Mouse (Mus musculus): ENCODE data around the gene Ppp2r5c. TPM values are rescaled to one million over a fixed set of nuclear protein-coding genes. Genes with fewer than 3 reads are reported as not detected.
A peak's percentile ranks its signal among the peaks of the same experiment; 100 is the strongest.

The Ppp2r5c gene
- polyA plus RNA-seq, 1 experiment from 2014 or later = 139 TPM

- 70% methylated on average over 12 of the region's 12 CpGs for WGBS (ENCODE audit: missing documents)
Observed at GRCm38 (mm10) chr12:110429340-110429973, 17.5 kb upstream of the Ppp2r5c start.

GRCm38 (mm10) chr12:110429990-110430389, 16.9 kb upstream of the Ppp2r5c start:
- no peak overlapping the region for H3K4me3 ChIP-seq (ENCODE audit: inconsistent target)
- no peaks in the 10 kb centered on the region for H3K79me2 ChIP-seq (ENCODE audit: inconsistent target)
- no peaks in the 10 kb centered on the region for H3K36me3 ChIP-seq (ENCODE audit: inconsistent target)
- WGBS (ENCODE audit: missing documents) = 90% methylated on average over 10 of the region's 10 CpGs
- no peak overlapping the region for H3K27ac ChIP-seq

More at GRCm38 (mm10) chr12:110429340-110429973, 17.5 kb upstream of the Ppp2r5c start:
- Histone ChIP-seq H3K4me3 (ENCODE audit: inconsistent target) (no peak overlapping the region), H3K36me3 (ENCODE audit: inconsistent target) (no peaks in the 10 kb centered on the region), H3K27ac (no peak overlapping the region), H3K79me2 (ENCODE audit: inconsistent target) (no peaks in the 10 kb centered on the region)

DNA sequence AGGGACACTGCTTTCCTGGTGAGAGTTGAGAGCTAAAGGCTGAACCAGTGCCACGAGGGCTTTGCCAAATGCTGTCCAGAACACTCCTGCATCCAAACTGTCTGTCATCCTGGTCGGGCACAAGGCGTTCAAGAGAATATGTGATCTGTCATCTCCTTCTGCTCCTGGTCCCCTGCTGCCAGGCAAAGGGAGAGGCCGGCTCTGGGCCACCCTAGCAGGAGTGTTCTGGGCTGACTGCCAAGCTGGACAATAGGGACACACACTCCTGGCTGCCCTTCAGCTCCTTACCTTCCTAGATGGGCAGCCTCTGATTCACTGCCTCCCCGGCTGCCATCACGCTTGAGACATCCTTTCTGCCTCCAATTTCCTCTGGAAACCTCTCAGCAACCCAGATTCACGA, 15.1 kb upstream of the Ppp2r5c start:
- no peaks in the 10 kb centered on the region for H3K79me2 ChIP-seq (ENCODE audit: inconsistent target)
- no peak overlapping the region for H3K27ac ChIP-seq
- no peak overlapping the region for H3K4me3 ChIP-seq (ENCODE audit: inconsistent target)
- H3K36me3 ChIP-seq (ENCODE audit: inconsistent target) = no peaks in the 10 kb centered on the region
- WGBS (ENCODE audit: missing documents) = 71% methylated on average over 7 of the region's 7 CpGs

- Histone ChIP-seq H3K4me3 (ENCODE audit: inconsistent target) (no peak overlapping the region), H3K79me2 (ENCODE audit: inconsistent target) (no peaks in the 10 kb centered on the region), H3K27ac (peak overlapping the region; percentile 31), H3K36me3 (ENCODE audit: inconsistent target) (no peaks in the 10 kb centered on the region)
- WGBS (ENCODE audit: missing documents) = 12% methylated on average over 9 of the region's 9 CpGs
Observed at GRCm38 (mm10) chr12:110436638-110437366, 10.1 kb upstream of the Ppp2r5c start.

DNA sequence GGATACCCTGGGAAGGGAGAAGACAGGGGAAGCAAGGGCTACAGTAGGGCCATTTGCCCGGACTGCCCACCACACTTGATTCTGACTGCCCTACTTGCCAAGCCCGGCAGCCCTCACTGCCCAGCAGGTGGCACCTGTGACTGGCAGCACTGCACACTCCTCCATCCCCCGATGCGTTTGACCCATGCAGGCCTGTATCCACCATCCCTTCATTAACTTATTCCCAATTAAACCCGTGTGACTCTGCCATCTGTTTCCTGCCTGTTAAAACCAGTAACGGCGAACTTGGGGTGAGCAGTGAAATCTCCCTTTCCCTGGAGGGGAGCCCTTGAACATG, 9.6 kb upstream of the Ppp2r5c start:
- Histone ChIP-seq H3K79me2 (ENCODE audit: inconsistent target) (no peaks in the 10 kb centered on the region), H3K36me3 (ENCODE audit: inconsistent target) (no peaks in the 10 kb centered on the region), H3K4me3 (ENCODE audit: inconsistent target) (no peak overlapping the region), H3K27ac (peak overlapping the region; percentile 31)
- WGBS (ENCODE audit: missing documents) = 43% methylated on average over 7 of the region's 7 CpGs

DNA sequence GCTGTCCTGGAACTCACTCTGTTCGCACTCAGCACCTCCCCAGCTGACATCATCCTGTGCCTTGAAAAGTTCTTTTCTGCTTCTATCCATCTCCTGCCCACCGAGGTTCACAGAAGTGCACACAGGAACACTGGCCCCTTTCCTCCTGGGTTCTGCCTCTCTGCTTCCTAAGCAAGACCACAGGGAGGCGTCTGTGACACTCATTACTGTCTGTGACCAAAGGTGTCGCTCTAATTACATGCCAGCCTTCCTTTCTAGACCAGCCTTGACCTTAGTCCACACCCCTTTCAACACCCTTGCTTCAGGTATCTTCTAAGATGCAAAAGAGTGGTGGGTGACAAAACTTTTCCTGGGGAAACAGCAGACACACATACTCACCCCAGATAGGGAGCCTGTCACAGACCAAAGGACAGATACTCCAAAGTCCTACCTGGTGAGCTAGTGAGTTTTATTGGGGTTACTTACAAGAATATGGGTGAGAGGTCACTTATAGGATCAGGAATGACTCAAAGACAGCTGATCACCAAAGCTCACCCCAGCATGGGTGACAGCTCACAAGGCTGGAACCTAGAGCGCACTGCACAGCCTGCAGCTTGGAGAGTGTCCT, 8.4 kb upstream of the Ppp2r5c start:
- no peak overlapping the region for H3K27ac ChIP-seq
- 49% methylated on average over 5 of the region's 5 CpGs for WGBS (ENCODE audit: missing documents)
- H3K79me2 ChIP-seq (ENCODE audit: inconsistent target) = no peaks in the 10 kb centered on the region
- no peak overlapping the region for H3K4me3 ChIP-seq (ENCODE audit: inconsistent target)
- H3K36me3 ChIP-seq (ENCODE audit: inconsistent target) = no peaks in the 10 kb centered on the region

GRCm38 (mm10) chr12:110442238-110442637, 4.7 kb upstream of the Ppp2r5c start:
- Histone ChIP-seq H3K4me3 (ENCODE audit: inconsistent target) (no peak overlapping the region), H3K36me3 (ENCODE audit: inconsistent target) (no peaks in the 10 kb centered on the region), H3K27ac (no peak overlapping the region), H3K79me2 (ENCODE audit: inconsistent target) (no peaks in the 10 kb centered on the region)
- WGBS (ENCODE audit: missing documents) = 79% methylated on average over 2 of the region's 2 CpGs

GRCm38 (mm10) chr12:110444530-110444929, 2.4 kb upstream of the Ppp2r5c start:
- Histone ChIP-seq H3K79me2 (ENCODE audit: inconsistent target) (no peaks in the 10 kb centered on the region; the same call in 1 of the 2 replicates), H3K4me3 (ENCODE audit: inconsistent target) (no peak overlapping the region), H3K27ac (no peak overlapping the region), H3K36me3 (ENCODE audit: inconsistent target) (no peaks in the 10 kb centered on the region)
- 95% methylated on average over 5 of the region's 5 CpGs for WGBS (ENCODE audit: missing documents)

DNA sequence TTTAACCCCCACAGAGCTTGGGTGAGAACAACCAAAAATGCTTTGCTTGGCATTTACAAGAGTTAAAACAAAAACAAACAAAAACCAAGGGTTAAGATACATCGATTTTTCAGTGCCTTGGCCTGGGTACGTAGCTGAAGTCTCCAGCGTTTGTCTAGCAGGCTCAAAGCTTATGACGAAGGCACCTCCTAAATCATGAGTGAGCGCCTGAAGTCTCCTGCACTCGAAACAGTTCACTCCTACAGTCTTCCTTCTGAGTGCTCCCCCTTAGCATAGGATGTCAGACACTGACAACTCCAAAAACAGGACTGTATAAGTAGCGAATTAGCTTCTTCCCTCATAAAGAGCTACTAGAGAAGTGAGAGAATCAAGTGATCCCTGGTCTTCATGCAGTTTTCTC, 1.1 kb upstream of the Ppp2r5c start:
- 25% methylated on average over 7 of the region's 7 CpGs for WGBS (ENCODE audit: missing documents)
- H3K36me3 ChIP-seq (ENCODE audit: inconsistent target) = no peaks in the 10 kb centered on the region
- no peaks in the 10 kb centered on the region; the same call in 1 of the 2 replicates for H3K79me2 ChIP-seq (ENCODE audit: inconsistent target)
- H3K4me3 ChIP-seq (ENCODE audit: inconsistent target) = peak overlapping the region; percentile 56
- H3K27ac ChIP-seq = peak overlapping the region; percentile 38

DNA sequence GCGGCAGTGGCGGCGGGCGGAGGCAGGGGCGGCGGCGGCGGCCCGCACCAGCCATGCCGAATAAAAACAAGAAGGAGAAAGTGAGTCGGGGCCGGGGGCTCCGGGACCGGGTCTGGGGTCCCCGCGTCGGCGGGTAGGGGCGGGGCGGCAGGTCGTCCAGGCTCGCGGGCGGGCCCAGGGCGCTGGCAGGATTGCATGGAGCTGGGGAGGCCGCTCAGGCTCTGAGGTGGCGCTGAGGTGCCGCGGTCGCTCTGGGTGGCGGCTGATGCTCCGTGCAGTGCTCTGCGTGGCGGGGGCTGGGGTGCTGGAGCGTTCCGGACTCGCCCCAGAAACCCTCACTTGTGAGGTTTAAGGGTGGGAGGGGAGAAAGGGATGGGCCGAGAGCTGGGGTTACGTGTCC, 386 bp downstream of the Ppp2r5c start:
- Histone ChIP-seq H3K27ac (no peak overlapping the region), H3K4me3 (ENCODE audit: inconsistent target) (peak overlapping the region; percentile 39), H3K79me2 (ENCODE audit: inconsistent target) (no peaks in the 10 kb centered on the region; the same call in 1 of the 2 replicates), H3K36me3 (ENCODE audit: inconsistent target) (peaks cover 9% of the 10 kb centered on the region; the same call in 1 of the 2 replicates)
- WGBS (ENCODE audit: missing documents) = under 1% methylated on average over 38 of the region's 39 CpGs

DNA sequence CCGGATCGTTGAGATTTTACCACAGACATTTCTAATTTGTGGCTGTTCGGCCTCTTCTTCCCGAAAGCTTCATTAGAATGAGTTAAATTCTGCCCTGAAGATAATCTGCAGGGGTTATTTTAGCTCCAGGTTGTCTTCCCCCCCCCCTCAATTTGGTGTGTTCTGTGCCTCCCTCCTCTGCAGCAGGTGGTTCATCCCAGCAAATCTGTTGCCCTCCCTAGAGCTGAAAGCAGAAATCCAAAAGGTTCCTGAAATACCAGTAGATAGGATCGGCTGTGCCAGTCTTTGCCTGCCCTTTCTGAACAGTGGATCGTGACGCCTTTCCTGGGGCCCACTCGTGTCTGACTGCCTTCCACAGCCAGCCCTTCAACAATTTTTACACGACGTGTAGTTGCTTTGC, 1.8 kb downstream of the Ppp2r5c start:
- no peak overlapping the region for H3K27ac ChIP-seq
- peaks cover 9% of the 10 kb centered on the region; the same call in 1 of the 2 replicates for H3K36me3 ChIP-seq (ENCODE audit: inconsistent target)
- 98% methylated on average over 10 of the region's 10 CpGs for WGBS (ENCODE audit: missing documents)
- H3K4me3 ChIP-seq (ENCODE audit: inconsistent target) = no peak overlapping the region
- H3K79me2 ChIP-seq (ENCODE audit: inconsistent target) = no peaks in the 10 kb centered on the region; the same call in 1 of the 2 replicates

DNA sequence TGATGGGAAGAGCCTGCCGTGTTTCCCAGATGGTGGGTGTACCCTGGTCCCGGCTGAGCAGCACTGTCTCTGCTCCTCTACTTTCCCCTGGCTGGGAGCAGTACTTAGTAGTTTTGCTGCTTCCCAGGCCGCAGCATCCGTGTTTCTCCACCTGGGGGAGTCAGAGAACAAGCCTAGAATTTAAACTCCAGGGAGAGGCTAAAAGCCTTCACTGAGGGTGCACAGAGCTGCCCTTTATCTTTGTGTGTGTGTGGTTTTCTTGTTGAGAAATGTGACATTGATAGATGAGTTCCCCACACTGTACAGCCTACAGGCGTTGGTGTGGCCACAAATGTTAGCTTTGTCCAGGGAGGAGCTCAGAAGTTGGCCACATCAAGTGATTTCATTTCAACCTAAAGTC, 7.3 kb downstream of the Ppp2r5c start:
- H3K79me2 ChIP-seq (ENCODE audit: inconsistent target) = peaks cover 37% of the 10 kb centered on the region
- WGBS (ENCODE audit: missing documents) = 0% methylated on average over 5 of the region's 5 CpGs
- H3K27ac ChIP-seq = no peak overlapping the region
- H3K36me3 ChIP-seq (ENCODE audit: inconsistent target) = peaks cover 9% of the 10 kb centered on the region; the same call in 1 of the 2 replicates
- H3K4me3 ChIP-seq (ENCODE audit: inconsistent target) = no peak overlapping the region

DNA sequence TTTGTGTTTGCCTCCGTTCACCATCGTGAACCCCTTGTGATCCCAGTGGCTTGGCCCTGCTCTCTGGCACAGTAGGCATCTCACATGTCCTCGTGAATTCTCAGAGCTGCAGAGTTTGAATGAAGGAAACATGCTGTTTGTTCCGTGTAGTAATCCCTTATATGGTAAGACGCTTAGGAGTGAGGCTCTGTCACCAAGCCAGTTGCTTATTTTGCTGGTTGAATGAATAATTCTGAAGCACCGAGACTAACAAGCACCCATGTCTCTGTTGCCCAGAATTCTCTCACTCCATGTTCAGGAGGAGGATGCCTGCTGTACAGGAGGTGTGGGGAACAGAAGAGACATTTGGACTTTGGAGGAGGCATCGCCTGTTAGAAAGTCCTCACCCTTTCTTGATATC, 9.1 kb downstream of the Ppp2r5c start:
- WGBS (ENCODE audit: missing documents) = 90% methylated on average over 7 of the region's 7 CpGs
- Histone ChIP-seq H3K4me3 (ENCODE audit: inconsistent target) (no peak overlapping the region), H3K27ac (no peak overlapping the region)

GRCm38 (mm10) chr12:110458667-110459066, 11.7 kb downstream of the Ppp2r5c start:
- WGBS (ENCODE audit: missing documents) = 1% methylated on average over 6 of the region's 6 CpGs
- Histone ChIP-seq H3K36me3 (ENCODE audit: inconsistent target) (no peaks in the 10 kb centered on the region), H3K27ac (peak overlapping the region; percentile 93), H3K79me2 (ENCODE audit: inconsistent target) (peaks cover 65% of the 10 kb centered on the region), H3K4me3 (ENCODE audit: inconsistent target) (no peak overlapping the region)

More for the DNA sequence above, 9.1 kb downstream of the Ppp2r5c start:
- peaks cover 7% of the 10 kb centered on the region; the same call in 1 of the 2 replicates for H3K36me3 ChIP-seq (ENCODE audit: inconsistent target)
- H3K79me2 ChIP-seq (ENCODE audit: inconsistent target) = peaks cover 54% of the 10 kb centered on the region
